Mouse (Mus musculus): ENCODE measurements at regions not wholly inside any gene's neighbourhood (a gene's known extent, or its start where the extent isn't known, plus 50 kb on each side); places are given as distances from the start of the nearest gene placed in this dataset.

DNA sequence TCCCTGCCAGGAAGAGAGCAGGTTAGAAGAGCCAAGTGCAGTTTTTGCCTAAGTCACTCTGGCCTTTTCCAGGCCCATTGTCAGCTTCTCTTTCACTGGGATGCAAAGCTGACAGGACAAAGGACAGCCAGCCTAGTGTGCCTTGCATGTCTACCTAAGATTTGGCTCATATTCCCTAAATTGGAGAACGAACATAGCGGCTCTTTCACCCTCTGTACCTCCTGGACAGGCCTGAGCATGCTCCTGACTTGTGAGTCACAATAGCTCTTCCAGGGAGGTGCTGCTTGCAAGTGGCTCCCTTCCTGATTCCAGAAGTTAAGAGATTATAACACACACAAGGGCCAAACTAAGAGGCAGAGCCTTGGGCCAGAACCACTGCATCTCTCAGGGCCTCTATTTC lies 97.1 kb downstream of the C1galt1 start:
- no peak for DNase-seq (ENCODE audit: low spot score)

- peak; percentile 11 for DNase-seq (ENCODE audit: low spot score)
Observed at GRCm38 (mm10) chr6:7943192-7943591, 98.5 kb downstream of the C1galt1 start.

GRCm38 (mm10) chr6:7943656-7944055 lies 99.0 kb downstream of the C1galt1 start:
- no peak for DNase-seq (ENCODE audit: low spot score)

Data from gastrocnemius, adult 18-20 months (tissue).